Mouse (Mus musculus): Measurements from ENCODE around the gene Bhlhe41.

Gene Bhlhe41

DNA sequence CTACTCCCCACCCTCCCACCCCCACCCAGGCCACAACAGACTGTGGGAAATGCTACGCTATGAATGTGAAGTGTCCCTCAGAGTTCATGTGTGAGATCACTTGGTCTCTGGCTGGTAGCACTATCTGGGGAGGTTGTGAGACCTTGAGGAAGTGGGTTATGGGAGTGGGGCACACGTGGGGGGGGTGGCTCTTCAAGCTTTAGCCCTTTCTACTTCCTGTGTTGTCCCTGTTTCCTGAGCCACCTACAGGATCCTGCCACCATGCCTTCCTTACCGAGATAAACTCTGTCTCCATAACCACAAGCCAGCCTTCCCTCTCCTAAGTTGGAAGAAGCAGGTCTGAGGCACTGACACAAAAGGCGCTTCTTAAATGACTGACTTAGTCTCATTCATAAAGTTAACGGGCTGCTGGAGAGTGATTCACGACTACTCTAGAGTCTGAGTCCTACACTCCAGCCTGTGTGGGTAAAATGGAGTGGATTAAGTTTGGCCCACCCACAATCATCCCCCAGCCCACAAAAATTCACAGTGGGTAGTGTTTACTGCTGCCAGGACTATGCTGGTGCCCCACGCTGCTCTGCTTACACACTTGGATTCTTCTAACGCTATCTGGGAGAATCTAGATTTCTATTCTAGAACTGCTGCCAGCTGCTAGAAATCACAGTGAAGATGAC, 29.4 kb upstream of the Bhlhe41 start:
- no peaks in the 10 kb centered on the region for H3K4me1 ChIP-seq (replicated peaks; ENCODE audit: low read depth, low read length)
- H3K27me3 ChIP-seq (ENCODE audit: insufficient read depth, low read length), result no peaks in the 10 kb centered on the region
- no peak for TF ChIP-seq POU5F1 (IDR thresholded peaks at IDR 0.05; ENCODE audit: borderline replicate concordance, low read length)
- no peak for TF ChIP-seq CTCF (conservative IDR thresholded peaks at IDR 0.05; ENCODE audit: low read length)
- TF ChIP-seq NANOG (IDR thresholded peaks at IDR 0.05; ENCODE audit: borderline replicate concordance, low read length), result no peak
- H3K9me3 ChIP-seq (ENCODE audit: low read length), result peaks cover 42% of the 10 kb centered on the region
- no peak overlapping the region for H3K4me3 ChIP-seq (replicated peaks; ENCODE audit: low read length)
- H3K36me3 ChIP-seq (ENCODE audit: insufficient read depth, low read length), result no peaks in the 10 kb centered on the region

DNA sequence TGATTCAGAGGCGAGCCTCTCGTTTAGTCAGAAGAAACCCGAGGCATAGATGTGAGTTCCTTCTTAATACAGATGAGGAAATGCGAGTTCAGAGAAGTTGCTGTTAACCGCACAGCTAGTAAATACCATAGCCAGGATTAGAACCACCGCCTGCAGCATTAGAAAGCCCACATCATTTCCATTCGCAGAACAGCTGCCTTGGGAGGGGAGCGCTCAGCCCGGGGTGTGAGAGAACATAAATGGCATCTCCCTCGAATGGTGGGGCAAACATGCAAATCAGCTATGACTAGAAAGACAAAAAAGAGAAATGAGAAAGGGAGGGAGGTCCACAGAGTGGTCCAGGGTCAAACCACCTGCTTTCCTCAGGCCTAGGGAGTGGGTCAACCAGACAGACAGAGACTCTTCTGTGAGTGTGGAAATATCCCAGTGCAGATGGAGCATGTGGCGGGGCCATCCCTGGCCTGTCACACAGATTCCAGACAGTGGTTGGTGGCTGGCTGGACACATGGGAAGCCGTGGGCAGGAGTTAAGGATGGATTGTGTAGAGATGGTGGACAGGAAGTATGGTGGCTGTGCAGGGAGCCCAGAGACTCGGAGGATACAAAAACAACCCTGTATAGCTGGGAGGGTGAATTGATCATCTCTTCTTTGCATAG, 28.1 kb upstream of the Bhlhe41 start:
- no peak for TF ChIP-seq NANOG (IDR thresholded peaks at IDR 0.05; ENCODE audit: borderline replicate concordance, low read length)
- TF ChIP-seq POU5F1 (IDR thresholded peaks at IDR 0.05; ENCODE audit: borderline replicate concordance, low read length), result no peak
- TF ChIP-seq CTCF (conservative IDR thresholded peaks at IDR 0.05; ENCODE audit: low read length), result no peak
- no peaks in the 10 kb centered on the region for H3K27me3 ChIP-seq (ENCODE audit: insufficient read depth, low read length)
- H3K9me3 ChIP-seq (ENCODE audit: low read length), result peaks cover 48% of the 10 kb centered on the region
- no peaks in the 10 kb centered on the region for H3K4me1 ChIP-seq (replicated peaks; ENCODE audit: low read depth, low read length)
- H3K36me3 ChIP-seq (ENCODE audit: insufficient read depth, low read length), result no peaks in the 10 kb centered on the region
- H3K4me3 ChIP-seq (replicated peaks; ENCODE audit: low read length), result no peak overlapping the region

DNA sequence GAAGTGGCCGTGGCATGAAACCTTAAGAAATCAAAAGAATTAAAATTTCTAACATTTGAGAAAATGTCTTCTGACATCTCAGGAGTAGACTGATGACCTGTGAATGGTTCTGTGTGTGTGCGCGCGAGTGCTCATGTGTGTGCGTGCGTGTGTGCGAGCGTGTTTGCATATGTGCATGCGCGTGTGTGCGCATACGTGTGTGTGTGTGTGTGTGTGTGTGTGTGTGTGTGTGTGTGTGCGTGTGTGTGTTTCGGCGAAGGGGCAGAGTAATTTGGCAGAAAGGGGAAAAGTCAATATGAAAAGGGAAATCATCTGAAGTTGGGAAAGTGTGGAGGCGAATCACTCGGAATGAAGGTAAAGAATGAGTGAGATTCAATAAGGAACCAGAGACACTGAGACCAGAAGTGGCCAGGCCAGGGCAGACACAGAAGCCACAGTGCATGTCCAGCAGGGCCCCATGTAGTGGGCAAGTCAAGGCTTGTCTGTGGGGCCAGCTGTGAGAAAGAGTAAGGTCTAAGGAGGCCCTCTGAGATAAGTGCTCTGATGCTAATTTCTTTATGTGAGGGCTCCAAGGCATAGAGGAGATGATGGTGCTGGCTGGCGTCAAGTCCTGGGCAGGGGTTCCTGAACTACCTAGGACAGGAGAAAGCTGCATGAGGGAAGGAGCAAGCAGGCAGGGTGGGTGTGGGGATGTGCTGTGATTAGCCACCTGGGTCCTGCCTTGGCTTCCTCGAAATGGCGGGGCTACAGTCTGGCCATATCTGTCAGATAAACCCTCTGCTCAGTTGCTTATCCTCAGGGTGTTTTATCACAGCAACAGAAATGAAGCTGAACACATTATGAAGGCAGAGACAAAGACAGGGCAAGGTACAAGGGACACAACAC, 27.3 kb upstream of the Bhlhe41 start:
- Histone ChIP-seq H3K4me3 (replicated peaks; ENCODE audit: low read length) (no peak overlapping the region), H3K36me3 (ENCODE audit: insufficient read depth, low read length) (no peaks in the 10 kb centered on the region), H3K4me1 (replicated peaks; ENCODE audit: low read depth, low read length) (no peaks in the 10 kb centered on the region), H3K9me3 (ENCODE audit: low read length) (peaks cover 48% of the 10 kb centered on the region), H3K27me3 (ENCODE audit: insufficient read depth, low read length) (no peaks in the 10 kb centered on the region)
- TF ChIP-seq POU5F1 (IDR thresholded peaks at IDR 0.05; ENCODE audit: borderline replicate concordance, low read length) (no peak), NANOG (IDR thresholded peaks at IDR 0.05; ENCODE audit: borderline replicate concordance, low read length) (no peak), CTCF (conservative IDR thresholded peaks at IDR 0.05; ENCODE audit: low read length) (no peak)

DNA sequence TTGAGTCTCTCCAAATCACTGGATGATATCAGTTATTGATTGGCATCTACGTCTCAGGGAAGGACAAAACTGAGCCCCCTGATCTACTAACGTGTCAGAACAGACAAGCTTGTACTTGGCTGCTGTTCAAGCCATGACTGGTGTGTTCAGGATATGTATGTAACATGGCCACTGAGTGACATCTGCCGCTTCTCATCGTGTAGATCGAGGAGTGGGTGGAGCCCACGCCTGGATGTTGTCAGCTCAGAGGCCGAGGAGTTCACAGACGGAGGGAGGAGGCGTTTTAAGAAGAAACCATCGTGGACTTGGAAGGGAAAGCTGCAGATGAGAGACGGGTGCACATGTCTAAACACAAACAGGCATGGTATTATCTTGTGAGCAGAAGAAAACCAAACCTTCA, 26.6 kb upstream of the Bhlhe41 start:
- Histone ChIP-seq H3K4me3 (replicated peaks; ENCODE audit: low read length) (no peak overlapping the region), H3K27me3 (ENCODE audit: insufficient read depth, low read length) (no peaks in the 10 kb centered on the region), H3K4me1 (replicated peaks; ENCODE audit: low read depth, low read length) (no peaks in the 10 kb centered on the region), H3K9me3 (ENCODE audit: low read length) (peaks cover 48% of the 10 kb centered on the region), H3K36me3 (ENCODE audit: insufficient read depth, low read length) (no peaks in the 10 kb centered on the region)
- TF ChIP-seq POU5F1 (IDR thresholded peaks at IDR 0.05; ENCODE audit: borderline replicate concordance, low read length), result no peak
- TF ChIP-seq CTCF (conservative IDR thresholded peaks at IDR 0.05; ENCODE audit: low read length), result no peak
- no peak for TF ChIP-seq NANOG (IDR thresholded peaks at IDR 0.05; ENCODE audit: borderline replicate concordance, low read length)

DNA sequence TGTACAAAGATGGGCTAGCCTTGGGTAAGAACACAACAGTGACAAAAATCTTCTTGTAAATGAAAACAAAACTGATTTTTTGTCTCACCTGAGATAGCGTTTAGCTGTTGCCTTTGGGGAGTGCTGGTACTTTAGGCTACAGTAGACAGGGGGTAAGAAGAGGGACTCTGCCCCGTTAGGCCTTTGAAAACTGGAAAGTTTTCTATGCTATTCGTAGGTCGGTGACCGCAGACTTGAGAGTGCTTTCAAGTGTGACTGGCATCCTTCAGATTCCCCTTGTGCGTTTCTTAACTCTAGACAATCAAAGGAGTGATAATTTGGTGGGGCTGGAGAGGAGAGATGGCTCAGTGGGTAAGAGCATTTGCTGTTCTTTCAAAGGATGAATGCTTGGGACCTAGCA, 22.4 kb upstream of the Bhlhe41 start:
- no peaks in the 10 kb centered on the region for H3K27me3 ChIP-seq (ENCODE audit: insufficient read depth, low read length)
- H3K9me3 ChIP-seq (ENCODE audit: low read length), result peaks cover 20% of the 10 kb centered on the region
- no peak overlapping the region for H3K4me3 ChIP-seq (replicated peaks; ENCODE audit: low read length)
- no peak for TF ChIP-seq NANOG (IDR thresholded peaks at IDR 0.05; ENCODE audit: borderline replicate concordance, low read length)
- no peak for TF ChIP-seq CTCF (conservative IDR thresholded peaks at IDR 0.05; ENCODE audit: low read length)
- TF ChIP-seq POU5F1 (IDR thresholded peaks at IDR 0.05; ENCODE audit: borderline replicate concordance, low read length), result no peak
- no peaks in the 10 kb centered on the region for H3K36me3 ChIP-seq (ENCODE audit: insufficient read depth, low read length)
- no peaks in the 10 kb centered on the region for H3K4me1 ChIP-seq (replicated peaks; ENCODE audit: low read depth, low read length)

DNA sequence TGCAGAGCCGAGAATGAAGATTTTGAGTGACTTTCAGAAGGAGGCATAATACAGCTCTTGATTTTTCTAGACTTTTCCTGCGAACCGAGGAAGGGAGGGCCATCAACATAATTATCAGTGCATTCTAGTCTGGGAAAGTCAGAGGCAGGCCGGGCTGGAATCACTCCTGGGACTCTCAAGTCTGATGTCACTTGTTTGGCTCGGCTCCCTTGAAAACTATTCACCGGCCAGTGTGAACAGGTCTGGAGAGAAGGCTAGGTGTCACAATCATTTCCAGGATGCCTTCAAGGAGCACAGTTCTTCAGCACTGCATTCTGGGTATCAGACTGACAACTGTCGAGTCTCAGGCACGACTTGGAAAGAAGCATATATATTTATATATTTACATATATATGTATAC, 20.9 kb upstream of the Bhlhe41 start:
- no peaks in the 10 kb centered on the region for H3K27me3 ChIP-seq (ENCODE audit: insufficient read depth, low read length)
- TF ChIP-seq POU5F1 (IDR thresholded peaks at IDR 0.05; ENCODE audit: borderline replicate concordance, low read length) (no peak), CTCF (conservative IDR thresholded peaks at IDR 0.05; ENCODE audit: low read length) (no peak), NANOG (IDR thresholded peaks at IDR 0.05; ENCODE audit: borderline replicate concordance, low read length) (no peak)
- H3K4me3 ChIP-seq (replicated peaks; ENCODE audit: low read length), result no peak overlapping the region
- no peaks in the 10 kb centered on the region for H3K36me3 ChIP-seq (ENCODE audit: insufficient read depth, low read length)
- H3K4me1 ChIP-seq (replicated peaks; ENCODE audit: low read depth, low read length), result no peaks in the 10 kb centered on the region
- H3K9me3 ChIP-seq (ENCODE audit: low read length), result peaks cover 17% of the 10 kb centered on the region

DNA sequence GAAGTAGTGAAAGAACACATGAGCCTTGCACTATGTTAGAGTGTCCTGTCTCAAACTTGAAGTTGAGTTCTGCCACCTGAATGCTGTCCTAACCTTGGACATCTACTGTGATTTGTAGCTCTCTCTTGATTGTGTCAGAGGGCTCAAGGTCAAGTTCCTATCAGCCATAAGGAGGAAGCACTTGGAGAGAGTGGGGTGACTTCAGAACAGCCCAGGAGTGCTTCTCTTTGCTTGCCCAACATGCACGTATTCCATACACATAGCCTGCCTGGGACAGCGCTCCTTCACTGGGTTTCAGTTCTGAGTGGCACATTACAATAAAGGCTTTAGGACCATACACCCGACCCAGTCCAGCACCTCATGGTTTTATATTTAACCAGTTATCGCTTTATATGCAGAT, 19.7 kb upstream of the Bhlhe41 start:
- no peaks in the 10 kb centered on the region for H3K4me1 ChIP-seq (replicated peaks; ENCODE audit: low read depth, low read length)
- H3K36me3 ChIP-seq (ENCODE audit: insufficient read depth, low read length), result no peaks in the 10 kb centered on the region
- peaks cover 12% of the 10 kb centered on the region for H3K9me3 ChIP-seq (ENCODE audit: low read length)
- no peak overlapping the region for H3K4me3 ChIP-seq (replicated peaks; ENCODE audit: low read length)
- H3K27me3 ChIP-seq (ENCODE audit: insufficient read depth, low read length), result no peaks in the 10 kb centered on the region
- no peak for TF ChIP-seq NANOG (IDR thresholded peaks at IDR 0.05; ENCODE audit: borderline replicate concordance, low read length)
- TF ChIP-seq CTCF (conservative IDR thresholded peaks at IDR 0.05; ENCODE audit: low read length), result no peak
- no peak for TF ChIP-seq POU5F1 (IDR thresholded peaks at IDR 0.05; ENCODE audit: borderline replicate concordance, low read length)

DNA sequence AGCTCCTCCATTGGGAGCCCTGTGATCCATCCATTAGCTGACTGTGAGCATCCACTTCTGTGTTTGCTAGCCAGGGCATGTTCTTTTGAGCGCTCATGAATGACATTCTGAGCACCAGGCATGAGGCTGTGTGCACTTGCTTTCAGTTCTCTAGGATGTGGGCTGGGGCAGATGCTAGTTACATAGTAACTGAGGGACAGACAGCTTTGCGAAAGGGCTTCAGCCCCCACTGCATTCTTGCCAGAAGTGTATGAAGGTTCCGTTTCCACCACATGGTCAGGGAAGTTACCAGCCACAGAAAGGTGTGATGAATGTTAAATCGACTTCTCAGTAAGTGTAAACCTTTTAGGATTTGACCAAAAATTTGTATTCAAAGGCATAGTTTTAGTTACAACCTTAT, 18.3 kb upstream of the Bhlhe41 start:
- H3K9me3 ChIP-seq (ENCODE audit: low read length), result peaks cover 14% of the 10 kb centered on the region
- TF ChIP-seq NANOG (IDR thresholded peaks at IDR 0.05; ENCODE audit: borderline replicate concordance, low read length), result no peak
- no peak for TF ChIP-seq POU5F1 (IDR thresholded peaks at IDR 0.05; ENCODE audit: borderline replicate concordance, low read length)
- TF ChIP-seq CTCF (conservative IDR thresholded peaks at IDR 0.05; ENCODE audit: low read length), result no peak
- no peak overlapping the region for H3K4me3 ChIP-seq (replicated peaks; ENCODE audit: low read length)
- H3K36me3 ChIP-seq (ENCODE audit: insufficient read depth, low read length), result no peaks in the 10 kb centered on the region
- H3K27me3 ChIP-seq (ENCODE audit: insufficient read depth, low read length), result no peaks in the 10 kb centered on the region
- H3K4me1 ChIP-seq (replicated peaks; ENCODE audit: low read depth, low read length), result no peaks in the 10 kb centered on the region
